Mouse (Mus musculus): ENCODE measurements around the gene Rdh1.

- TF ChIP-seq JUND (conservative IDR thresholded peaks at IDR 0.05; ENCODE audit: low read depth, low read length): no peak
- TF ChIP-seq MYC (IDR thresholded peaks at IDR 0.05; ENCODE audit: low read depth, low read length): no peak
- TF ChIP-seq ZKSCAN1 (IDR thresholded peaks at IDR 0.05; ENCODE audit: borderline replicate concordance, low read depth, low read length): no peak
- no peak for TF ChIP-seq CTCF (conservative IDR thresholded peaks at IDR 0.05 in 1 of 2, IDR thresholded peaks at IDR 0.05 in 1 of 2; ENCODE audit: low read depth in 2 of 2, low read length in 2 of 2)
- TF ChIP-seq TCF12 (IDR thresholded peaks at IDR 0.05; ENCODE audit: low read depth, low read length): no peak
- TF ChIP-seq POLR2A (IDR thresholded peaks at IDR 0.05; ENCODE audit: low read depth, low read length): no peak
- no peak for TF ChIP-seq ETS1 (conservative IDR thresholded peaks at IDR 0.05; ENCODE audit: low read depth, low read length)
- TF ChIP-seq NRF1 (IDR thresholded peaks at IDR 0.05; ENCODE audit: low read depth, low read length): no peak
- TF ChIP-seq MEF2A (IDR thresholded peaks at IDR 0.05; ENCODE audit: borderline replicate concordance, low read depth, low read length): no peak
- TF ChIP-seq MAX (IDR thresholded peaks at IDR 0.05; ENCODE audit: low read length): no peak
- no peak for TF ChIP-seq POLR2AphosphoS2 (IDR thresholded peaks at IDR 0.05; ENCODE audit: low read depth, low read length)
- no peak for TF ChIP-seq USF1 (IDR thresholded peaks at IDR 0.05; ENCODE audit: low read depth, low read length)
Observed at GRCm38 (mm10) chr10:127802236-127802635, 42.7 kb downstream of the Rdh1 start.

Data from CH12.LX (cell line).